Mouse (Mus musculus) brain, embryonic 14.5 days (tissue): ENCODE data around the gene Pfkl.

ENCODE experiments used
- CTCF ChIP-seq: fragments of 200-500 bp; IDR thresholded peaks from 2 replicates; pipeline ENCODE4 v1.5.1; 2012; ENCODE audit warnings: inconsistent platforms, mild to moderate bottlenecking, moderate library complexity, borderline replicate concordance; ENCODE audit not compliant: insufficient read depth, insufficient read length; ENCODE audit errors: extremely low read depth
- POLR2A ChIP-seq: fragments of 200-500 bp; IDR thresholded peaks from 2 replicates; pipeline ENCODE4 v1.6.1; 2012; ENCODE audit warnings: mild to moderate bottlenecking, inconsistent platforms, borderline replicate concordance; ENCODE audit not compliant: poor library complexity, insufficient read depth, insufficient read length, severe bottlenecking; ENCODE audit errors: extremely low read depth

GRCm38 (mm10) chr10:77971191-77971590 is 38.7 kb downstream of the Pfkl start:
- TF ChIP-seq CTCF: no peak
- TF ChIP-seq POLR2A: no peak
